In the genomic region with DNA sequence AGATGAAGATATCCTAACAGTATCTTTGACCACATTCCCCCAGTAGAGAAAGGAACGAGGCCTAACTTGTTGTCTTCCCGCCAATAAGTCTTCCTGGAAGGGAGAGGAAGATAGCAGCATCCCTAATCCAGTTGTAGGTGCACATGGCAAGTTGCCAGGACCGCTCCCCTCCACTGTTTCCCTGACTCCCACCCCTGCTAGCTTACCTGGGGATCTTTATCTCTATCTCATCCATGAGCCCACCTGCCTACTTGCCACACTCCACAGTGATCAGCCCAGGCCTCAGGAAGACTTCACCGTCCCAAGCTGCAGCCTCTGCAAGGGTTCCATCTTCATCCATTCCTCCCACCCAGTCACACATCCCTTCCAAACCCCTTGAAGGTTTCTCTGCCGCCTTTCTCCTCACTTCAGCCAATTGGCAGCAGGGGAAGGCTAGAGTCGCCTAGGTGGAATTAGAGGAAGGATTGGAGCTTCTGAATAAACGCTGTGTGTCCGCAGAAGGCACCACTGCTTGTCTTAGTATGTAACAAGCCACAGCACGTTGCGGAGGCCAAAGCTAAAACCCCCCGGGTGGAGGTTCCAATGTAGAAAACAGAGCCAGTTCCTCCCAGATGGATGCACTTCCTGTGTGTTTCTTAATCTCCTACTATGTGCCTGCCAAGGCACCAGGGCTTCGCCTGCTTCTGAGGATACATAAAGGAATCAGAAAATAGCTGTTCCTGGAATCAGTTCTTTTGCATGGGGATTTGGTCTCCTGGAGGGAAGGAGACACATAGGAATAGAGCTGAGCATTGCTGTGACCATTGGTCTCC, we compare ENCODE assay signal across 14 mouse cellular contexts. TPM values are rescaled to one million over a fixed set of nuclear protein-coding genes. Genes with fewer than 3 reads are reported as not detected.
DNase-seq lines count a peak whose midpoint lies in the region; ATAC-seq lines count a peak whose summit lies in the region.
"Had no signal": no experiment of that assay in that cellular context is flagged by ENCODE, and none has a peak within 500 bp of the region (broad histone marks: within the 10 kb centered on the region; RNA-seq: fewer than 3 reads in every experiment).

No protein-coding gene starts in this region.

- peaks cover 87% of the 10 kb centered on the region for H3K4me1 ChIP-seq in megakaryocyte, embryonic 14.5 days
- peaks cover 83% of the 10 kb centered on the region for H3K4me1 ChIP-seq in heart, embryonic 13.5 days
- peaks cover 36% of the 10 kb centered on the region for H3K4me1 ChIP-seq in stomach, embryonic 16.5 days (ENCODE audit: control insufficient read depth, insufficient read depth, low read length)

- peaks cover 29% of the 10 kb centered on the region for H3K27me3 ChIP-seq in megakaryocyte, embryonic 14.5 days (replicated peaks)
- no peaks in the 10 kb centered on the region for H3K27me3 ChIP-seq in heart, embryonic 13.5 days (replicated peaks)
- no peaks in the 10 kb centered on the region for H3K27me3 ChIP-seq in stomach, embryonic 16.5 days (ENCODE audit: control insufficient read depth, insufficient read depth, low read length)
- H3K27me3 ChIP-seq: hindbrain, embryonic 15.5 days had no signal

- 73% methylated on average over 12 of the region's 12 CpGs for WGBS in heart, embryonic 13.5 days
- 70% methylated on average over 12 of the region's 12 CpGs for WGBS in stomach, embryonic 16.5 days

- no peak overlapping the region for H3K4me2 ChIP-seq in heart, embryonic 13.5 days
- H3K4me2 ChIP-seq in stomach, embryonic 16.5 days (ENCODE audit: low read depth, low read length), result no peak overlapping the region
- H3K4me2 ChIP-seq: hindbrain, embryonic 15.5 days; lung, embryonic 14.5 days; midbrain, embryonic 12.5 days had no signal

- H3K27ac ChIP-seq in heart, embryonic 13.5 days (replicated peaks), result peak overlapping the region; percentile 97
- peak overlapping the region; percentile 43; the same call in 1 of the 2 replicates for H3K27ac ChIP-seq in stomach, embryonic 16.5 days (ENCODE audit: low read length)
- H3K27ac ChIP-seq: hindbrain, embryonic 15.5 days; layer of hippocampus, adult 2 months; midbrain, embryonic 12.5 days had no signal

- no peaks in the 10 kb centered on the region for H3K9me3 ChIP-seq in megakaryocyte, embryonic 14.5 days
- H3K9me3 ChIP-seq in heart, embryonic 13.5 days, result no peaks in the 10 kb centered on the region
- no peaks in the 10 kb centered on the region for H3K9me3 ChIP-seq in stomach, embryonic 16.5 days (replicated peaks; ENCODE audit: control insufficient read depth, low read length)
- H3K9me3 ChIP-seq: hindbrain, embryonic 15.5 days; midbrain, embryonic 12.5 days had no signal

- peak; percentile 96 for DNase-seq in heart, adult 11 months
- no peak for DNase-seq in heart, postnatal 25 days (ENCODE audit: low spot score)
- no peak for DNase-seq in layer of hippocampus, postnatal 36 days
- DNase-seq: adrenal gland, postnatal 36 days; gastrocnemius, postnatal 36 days had no signal

- peak overlapping the region; percentile 11 for H3K4me3 ChIP-seq in megakaryocyte, embryonic 14.5 days (replicated peaks)
- no peak overlapping the region for H3K4me3 ChIP-seq in heart, embryonic 13.5 days
- no peak overlapping the region for H3K4me3 ChIP-seq in stomach, embryonic 16.5 days (replicated peaks; ENCODE audit: low read length)
- H3K4me3 ChIP-seq: hindbrain, embryonic 15.5 days; layer of hippocampus, adult 2 months; midbrain, embryonic 12.5 days had no signal

- no peaks in the 10 kb centered on the region for H3K36me3 ChIP-seq in megakaryocyte, embryonic 14.5 days (replicated peaks; ENCODE audit: low read length)
- no peaks in the 10 kb centered on the region for H3K36me3 ChIP-seq in heart, embryonic 13.5 days
- H3K36me3 ChIP-seq in stomach, embryonic 16.5 days (ENCODE audit: control insufficient read depth, insufficient read depth, low read length), result no peaks in the 10 kb centered on the region
- H3K36me3 ChIP-seq: hindbrain, embryonic 15.5 days; midbrain, embryonic 12.5 days had no signal

- intact Hi-C loops in heart, postnatal 25 days (cut with DNase I), result no loop called here

- ATAC-seq in megakaryocyte, adult 5-6 weeks (ENCODE audit: poor library complexity, severe bottlenecking), result no peak
- no peak for ATAC-seq in heart, embryonic 13.5 days (ENCODE audit: extremely low read depth, insufficient number of reproducible peaks, low FRiP score, low TSS enrichment)
- ATAC-seq in stomach, embryonic 16.5 days (ENCODE audit: insufficient read depth, low FRiP score), result no peak
- ATAC-seq: activated CD4-positive, CD25-positive, alpha-beta regulatory T cell, adult 4 months had no signal

- H3K9ac ChIP-seq in heart, embryonic 13.5 days, result no peak overlapping the region
- no peak overlapping the region for H3K9ac ChIP-seq in stomach, embryonic 16.5 days (ENCODE audit: low read length)
- H3K9ac ChIP-seq: hindbrain, embryonic 15.5 days; lung, embryonic 14.5 days; midbrain, embryonic 12.5 days had no signal

RNA-seq across cellular contexts. Expression of a gene that starts 2.4 kb away (rescaled TPM):
- total RNA-seq in heart, postnatal 25 days (2021), result 100 to 1,000 TPM; 239 to 247 TPM
- 6.4 and 9.4 TPM in 2 replicates for polyA plus RNA-seq in megakaryocyte, embryonic 14.5 days (2012; ENCODE audit: insufficient read depth, low replicate concordance)
- 3.5 and 3.9 TPM in 2 replicates for total RNA-seq in megakaryocyte, adult 5-6 weeks (2015)
- 1.5 and 5.1 TPM in 2 replicates for total RNA-seq in megakaryocyte, adult 5-6 weeks (2017)
- 107 and 111 TPM in 2 replicates for polyA plus RNA-seq in heart, embryonic 13.5 days (2015; fragmentation: Nextera tagmentation; extraction: Ambion mirVana)
- 247 and 328 TPM in 2 replicates for polyA plus RNA-seq in stomach, embryonic 16.5 days (2015; fragmentation: Nextera tagmentation; extraction: Ambion mirVana)
- 10 to 100 TPM; 36.5 to 39.8 TPM for total RNA-seq in layer of hippocampus, postnatal 36 days (2021)

RNA-seq across cellular contexts. Expression of a gene that starts 14.7 kb away (rescaled TPM):
- total RNA-seq in heart, postnatal 25 days (2021), result 10 to 100 TPM; 15.4 to 15.8 TPM
- polyA plus RNA-seq in megakaryocyte, embryonic 14.5 days (2012; ENCODE audit: insufficient read depth, low replicate concordance), result not detected in 2 replicates
- total RNA-seq in megakaryocyte, adult 5-6 weeks (2015), result not detected in 2 replicates
- 0.08 TPM in 1 of 2 replicates, not detected in the other for total RNA-seq in megakaryocyte, adult 5-6 weeks (2017)
- polyA plus RNA-seq in heart, embryonic 13.5 days (2015; fragmentation: Nextera tagmentation; extraction: Ambion mirVana), result 62.9 and 63.5 TPM in 2 replicates
- polyA plus RNA-seq in stomach, embryonic 16.5 days (2015; fragmentation: Nextera tagmentation; extraction: Ambion mirVana), result 56.7 and 62.1 TPM in 2 replicates
- 1 to 10 TPM; 8.7 to 9.4 TPM for total RNA-seq in layer of hippocampus, postnatal 36 days (2021)
- polyA plus RNA-seq: activated CD4-positive, CD25-positive, alpha-beta regulatory T cell, adult 4 months had no signal

RNA-seq across cellular contexts. Expression of a gene that starts 15.6 kb away (rescaled TPM):
- 10 to 100 TPM; 12.2 to 14.4 TPM for total RNA-seq in heart, postnatal 25 days (2021)
- 0.22 TPM in 1 of 2 replicates, not detected in the other for polyA plus RNA-seq in megakaryocyte, embryonic 14.5 days (2012; ENCODE audit: insufficient read depth, low replicate concordance)
- total RNA-seq in megakaryocyte, adult 5-6 weeks (2015), result 0.09 TPM in 1 of 2 replicates, not detected in the other
- total RNA-seq in megakaryocyte, adult 5-6 weeks (2017), result not detected in 2 replicates
- polyA plus RNA-seq in heart, embryonic 13.5 days (2015; fragmentation: Nextera tagmentation; extraction: Ambion mirVana), result 112 and 119 TPM in 2 replicates
- 114 and 119 TPM in 2 replicates for polyA plus RNA-seq in stomach, embryonic 16.5 days (2015; fragmentation: Nextera tagmentation; extraction: Ambion mirVana)
- total RNA-seq in layer of hippocampus, postnatal 36 days (2021), result 1 to 10 TPM; 4.4 to 5.0 TPM
- polyA plus RNA-seq: activated CD4-positive, CD25-positive, alpha-beta regulatory T cell, adult 4 months had no signal

RNA-seq across cellular contexts. Expression of a gene that starts 41.7 kb away (rescaled TPM):
- 10 to 100 TPM; 30.2 to 33.3 TPM for total RNA-seq in heart, postnatal 25 days (2021)
- 48.3 and 86.4 TPM in 2 replicates for polyA plus RNA-seq in megakaryocyte, embryonic 14.5 days (2012; ENCODE audit: insufficient read depth, low replicate concordance)
- 8.8 and 9.8 TPM in 2 replicates for total RNA-seq in megakaryocyte, adult 5-6 weeks (2015)
- total RNA-seq in megakaryocyte, adult 5-6 weeks (2017), result 7.3 and 9.6 TPM in 2 replicates
- polyA plus RNA-seq in heart, embryonic 13.5 days (2015; fragmentation: Nextera tagmentation; extraction: Ambion mirVana), result 104 and 110 TPM in 2 replicates
- 99.1 and 109 TPM in 2 replicates for polyA plus RNA-seq in stomach, embryonic 16.5 days (2015; fragmentation: Nextera tagmentation; extraction: Ambion mirVana)
- total RNA-seq in layer of hippocampus, postnatal 36 days (2021), result 10 to 100 TPM; 56.9 to 62.8 TPM

RNA-seq across cellular contexts. Expression of a gene that starts 41.8 kb away (rescaled TPM):
- under 1 TPM; 0.88 to 0.92 TPM for total RNA-seq in heart, postnatal 25 days (2021)
- 0.56 TPM in 1 of 2 replicates, not detected in the other for polyA plus RNA-seq in megakaryocyte, embryonic 14.5 days (2012; ENCODE audit: insufficient read depth, low replicate concordance)
- total RNA-seq in megakaryocyte, adult 5-6 weeks (2015), result not detected in 2 replicates
- not detected in 2 replicates for total RNA-seq in megakaryocyte, adult 5-6 weeks (2017)
- 0.33 and 0.60 TPM in 2 replicates for polyA plus RNA-seq in heart, embryonic 13.5 days (2015; fragmentation: Nextera tagmentation; extraction: Ambion mirVana)
- 0.29 and 0.30 TPM in 2 replicates for polyA plus RNA-seq in stomach, embryonic 16.5 days (2015; fragmentation: Nextera tagmentation; extraction: Ambion mirVana)
- total RNA-seq in layer of hippocampus, postnatal 36 days (2021), result 1 to 10 TPM; 1.4 to 1.9 TPM
- polyA plus RNA-seq: activated CD4-positive, CD25-positive, alpha-beta regulatory T cell, adult 4 months had no signal

Comparison
In these comparisons a context has a peak if more than half of its experiments do, and no peak if none do; other contexts are left out.
1. RNA of a gene that starts 2.4 kb away (total RNA-seq): 239 to 247 TPM in heart, postnatal 25 days and 36.5 to 39.8 TPM in layer of hippocampus, postnatal 36 days; 1.5 to 5.1 TPM in megakaryocyte, adult 5-6 weeks; every median in the first group is over 4 times any median in the second.
2. RNA of a gene that starts 14.7 kb away (total RNA-seq): 15.4 to 15.8 TPM in heart, postnatal 25 days and 8.7 to 9.4 TPM in layer of hippocampus, postnatal 36 days; 0.08 TPM in megakaryocyte, adult 5-6 weeks; every median in the first group is over 4 times any median in the second.
3. RNA of a gene that starts 15.6 kb away (total RNA-seq): 12.2 to 14.4 TPM in heart, postnatal 25 days and 4.4 to 5.0 TPM in layer of hippocampus, postnatal 36 days; 0.09 TPM in megakaryocyte, adult 5-6 weeks; every median in the first group is over 4 times any median in the second.